Mouse (Mus musculus) E14TG2a.4 (cell line): ENCODE results near the gene Tbx4.

Source experiments
- CTCF ChIP-seq: conservative IDR thresholded peaks from 2 replicates; pipeline ENCODE4 v1.5.1; 2014; ENCODE audit warnings: low read length
- NANOG ChIP-seq: IDR thresholded peaks from 2 replicates; pipeline ENCODE4 v1.6.1; 2014; ENCODE audit warnings: borderline replicate concordance, low read length, mixed read lengths

DNA sequence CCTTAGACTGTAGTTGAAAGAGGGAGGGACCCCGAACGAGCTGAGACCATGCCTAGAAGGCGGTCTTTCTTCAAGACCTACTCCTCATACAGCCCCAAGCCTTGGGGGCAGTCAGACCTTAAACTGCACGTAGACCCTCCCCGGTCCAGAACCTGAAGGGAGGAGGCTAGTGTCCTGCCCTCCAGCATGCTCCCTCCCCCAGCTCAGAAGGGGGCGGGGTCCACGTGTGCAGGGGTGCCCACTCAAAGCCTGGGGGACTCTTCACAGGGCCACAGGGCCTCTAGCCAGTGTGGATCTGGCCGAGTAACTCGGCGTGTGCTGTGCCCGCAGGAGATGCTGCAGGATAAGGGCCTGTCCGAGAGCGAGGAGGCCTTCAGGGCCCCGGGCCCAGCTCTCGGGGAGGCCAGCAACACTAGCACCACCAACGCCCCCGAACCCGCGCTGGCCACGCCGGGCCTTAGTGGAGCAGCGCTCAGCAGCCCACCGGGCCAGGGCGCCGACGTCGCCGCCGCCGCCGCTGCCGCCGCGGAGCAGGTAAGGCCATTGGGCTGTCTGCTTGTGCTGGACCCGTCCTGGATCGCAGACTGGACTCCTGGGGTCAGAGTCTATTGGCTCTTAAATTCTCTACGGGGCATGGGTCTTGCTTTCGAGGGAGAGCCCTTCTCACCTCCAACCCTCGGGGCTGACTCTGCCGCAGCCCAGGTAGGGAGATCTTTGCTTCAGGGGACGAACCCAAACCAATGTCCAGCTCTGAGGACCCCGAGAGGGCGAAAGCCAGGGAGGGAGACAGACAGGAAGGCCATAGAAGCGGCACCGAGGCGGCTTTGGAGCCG lies 3.7 kb downstream of the Tbx4 start:
- no peak for TF ChIP-seq NANOG
- no peak for TF ChIP-seq CTCF
